21 mouse cellular contexts compared by ENCODE assay signal in the genomic region with DNA sequence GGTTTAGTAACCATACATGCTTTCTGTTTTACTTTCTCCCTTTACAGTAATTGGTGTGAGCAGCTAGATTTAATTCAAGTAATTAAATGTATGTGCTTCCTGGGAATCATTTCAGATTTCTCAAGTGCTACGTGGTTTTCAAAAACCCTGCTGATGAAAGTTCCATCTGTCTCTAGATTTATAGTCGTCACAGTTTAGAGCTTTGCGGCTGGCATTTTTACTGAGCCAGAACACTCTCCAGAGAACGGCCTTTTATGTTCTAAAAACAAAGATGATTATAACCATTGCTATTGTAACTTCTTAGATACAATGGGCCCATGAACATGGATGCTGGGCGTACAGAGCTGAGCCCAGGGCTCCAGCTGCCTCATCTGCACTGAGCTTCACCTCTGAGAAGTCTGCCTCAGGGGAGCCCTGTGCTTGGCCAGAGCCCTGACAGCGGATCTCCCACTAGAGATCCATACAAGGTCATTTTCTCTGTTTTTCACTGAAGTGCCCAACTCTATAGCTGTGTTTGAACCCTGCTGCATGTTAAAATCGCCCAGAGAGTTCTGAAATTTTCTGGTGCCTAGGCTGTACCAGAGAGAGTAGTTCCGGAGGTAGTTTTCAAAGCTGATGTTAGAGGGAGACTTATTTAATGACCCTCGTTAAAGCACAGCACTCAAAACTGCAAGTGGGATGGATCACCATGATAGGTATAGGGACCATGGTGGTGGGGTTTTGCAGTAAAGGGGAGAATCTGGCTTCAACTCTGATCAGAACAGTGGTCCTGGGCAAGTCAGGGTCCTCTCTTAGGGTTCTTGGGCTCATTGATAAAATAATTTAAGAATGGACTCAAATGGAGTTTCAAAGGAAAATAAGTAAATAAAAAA. TPM values are rescaled to one million over a fixed set of nuclear protein-coding genes. Genes with fewer than 3 reads are reported as not detected.
DNase-seq lines count a peak whose midpoint lies in the region; ATAC-seq lines count a peak whose summit lies in the region.
"Had no signal": no experiment of that assay in that cellular context is flagged by ENCODE, and none has a peak within 500 bp of the region (broad histone marks: within the 10 kb centered on the region; RNA-seq: fewer than 3 reads in every experiment).

No protein-coding gene starts in this region.

- peak; percentile 18 for DNase-seq in brain, embryonic 18.5 days (ENCODE audit: low read depth, low spot score)
- DNase-seq in forelimb bud, embryonic 11.5 days (ENCODE audit: low read depth, low spot score), result peak; percentile 38
- DNase-seq in layer of hippocampus, adult 9-10 months (ENCODE audit: low spot score), result no peak
- no peak for DNase-seq in ovary, postnatal 10 days (ENCODE audit: low spot score)
- DNase-seq: adrenal gland, postnatal 14 days; cerebellum, postnatal 14 days; gastrocnemius, postnatal 14 days; heart, postnatal 14 days; kidney, adult 18-20 months; lung, embryonic 14.5 days; right cerebral cortex, postnatal 4 days; thymus, adult 18-20 months had no signal

- no peaks in the 10 kb centered on the region for H3K9me3 ChIP-seq in kidney, embryonic 14.5 days (ENCODE audit: control insufficient read depth, low read length)
- H3K9me3 ChIP-seq in kidney, embryonic 16.5 days (ENCODE audit: low read length), result no peaks in the 10 kb centered on the region
- H3K9me3 ChIP-seq in neural tube, embryonic 13.5 days, result no peaks in the 10 kb centered on the region
- H3K9me3 ChIP-seq: embryonic facial prominence, embryonic 12.5 days; heart, embryonic 10.5 days had no signal

- H3K36me3 ChIP-seq in kidney, embryonic 14.5 days (ENCODE audit: control insufficient read depth, insufficient read depth, low read length), result no peaks in the 10 kb centered on the region
- H3K36me3 ChIP-seq in kidney, embryonic 16.5 days (ENCODE audit: insufficient read depth, low read length), result no peaks in the 10 kb centered on the region
- H3K36me3 ChIP-seq in neural tube, embryonic 13.5 days, result no peaks in the 10 kb centered on the region
- H3K36me3 ChIP-seq: embryonic facial prominence, embryonic 12.5 days; heart, embryonic 10.5 days had no signal

- H3K27ac ChIP-seq in kidney, embryonic 14.5 days (ENCODE audit: low read depth, low read length), result peak overlapping the region; percentile 42; the same call in 1 of the 2 replicates
- no peak overlapping the region for H3K27ac ChIP-seq in kidney, embryonic 16.5 days (ENCODE audit: low read length)
- peak overlapping the region; percentile 57; the same call in 1 of the 2 replicates for H3K27ac ChIP-seq in neural tube, embryonic 13.5 days (replicated peaks)
- H3K27ac ChIP-seq: embryonic facial prominence, embryonic 12.5 days; heart, embryonic 10.5 days; hindbrain, postnatal 0 days had no signal

- no peak overlapping the region for H3K4me2 ChIP-seq in kidney, embryonic 14.5 days (replicated peaks; ENCODE audit: low read depth, low read length)
- H3K4me2 ChIP-seq in kidney, embryonic 16.5 days (replicated peaks; ENCODE audit: low read depth, low read length), result no peak overlapping the region
- no peak overlapping the region for H3K4me2 ChIP-seq in neural tube, embryonic 13.5 days
- H3K4me2 ChIP-seq: embryonic facial prominence, embryonic 12.5 days; lung, embryonic 14.5 days had no signal

- ATAC-seq in kidney, embryonic 14.5 days (ENCODE audit: low FRiP score, low TSS enrichment), result 0 out of 2 replicates have a peak, but pooled peaks have one; percentile 49
- ATAC-seq in kidney, embryonic 16.5 days (ENCODE audit: low FRiP score, low TSS enrichment), result no peak
- peak; percentile 84 for ATAC-seq in neural tube, embryonic 13.5 days (ENCODE audit: low read depth)
- ATAC-seq: CD4-positive, CD25-positive, alpha-beta regulatory T cell, adult 4 months; hindbrain, postnatal 0 days had no signal

- no peaks in the 10 kb centered on the region for H3K27me3 ChIP-seq in kidney, embryonic 14.5 days (ENCODE audit: control insufficient read depth, insufficient read depth, low read length)
- H3K27me3 ChIP-seq in kidney, embryonic 16.5 days (ENCODE audit: insufficient read depth, low read length), result no peaks in the 10 kb centered on the region
- H3K27me3 ChIP-seq in neural tube, embryonic 13.5 days, result peaks cover 3% of the 10 kb centered on the region; the same call in 1 of the 2 replicates

- no peaks in the 10 kb centered on the region for H3K4me1 ChIP-seq in kidney, embryonic 14.5 days (ENCODE audit: control insufficient read depth, insufficient read depth, low read length)
- peaks cover 14% of the 10 kb centered on the region; the same call in 1 of the 2 replicates for H3K4me1 ChIP-seq in kidney, embryonic 16.5 days (ENCODE audit: insufficient read depth, low read length)
- H3K4me1 ChIP-seq in neural tube, embryonic 13.5 days (replicated peaks), result peaks cover 30% of the 10 kb centered on the region
- H3K4me1 ChIP-seq: heart, embryonic 10.5 days had no signal

- no peak overlapping the region for H3K9ac ChIP-seq in kidney, embryonic 14.5 days (ENCODE audit: low read depth, low read length)
- no peak overlapping the region for H3K9ac ChIP-seq in kidney, embryonic 16.5 days (replicated peaks; ENCODE audit: low read length)
- H3K9ac ChIP-seq in neural tube, embryonic 13.5 days, result no peak overlapping the region
- H3K9ac ChIP-seq: embryonic facial prominence, embryonic 12.5 days; lung, embryonic 14.5 days had no signal

- H3K4me3 ChIP-seq in kidney, embryonic 14.5 days (ENCODE audit: low read length), result no peak overlapping the region
- no peak overlapping the region for H3K4me3 ChIP-seq in kidney, embryonic 16.5 days (ENCODE audit: low read length)
- H3K4me3 ChIP-seq in neural tube, embryonic 13.5 days, result no peak overlapping the region
- H3K4me3 ChIP-seq: embryonic facial prominence, embryonic 12.5 days; heart, embryonic 10.5 days had no signal

- WGBS in kidney, embryonic 14.5 days, result 25% methylated on average over 9 of the region's 9 CpGs
- 22% methylated on average over 9 of the region's 9 CpGs for WGBS in kidney, embryonic 16.5 days
- 14% methylated on average over 9 of the region's 9 CpGs for WGBS in neural tube, embryonic 13.5 days

RNA-seq across cellular contexts. Expression of gene Dnah14, which starts 15.2 kb away (rescaled TPM):
- polyA plus RNA-seq in kidney, embryonic 14.5 days (2014; fragmentation: Nextera tagmentation; extraction: Ambion mirVana), result 1.8 and 1.9 TPM in 2 replicates
- polyA plus RNA-seq in kidney, embryonic 16.5 days (2015; fragmentation: Nextera tagmentation; extraction: Ambion mirVana), result 0.91 and 1.3 TPM in 2 replicates
- 0.47 and 0.85 TPM in 2 replicates for polyA plus RNA-seq in neural tube, embryonic 13.5 days (2015; fragmentation: Nextera tagmentation; extraction: Ambion mirVana)
- polyA plus RNA-seq: liver, adult 2 months had no signal

RNA-seq across cellular contexts. Expression of gene Ccdc121, which starts 49.9 kb away (rescaled TPM):
- 0.19 and 0.39 TPM in 2 replicates for polyA plus RNA-seq in kidney, embryonic 14.5 days (2014; fragmentation: Nextera tagmentation; extraction: Ambion mirVana)
- polyA plus RNA-seq in kidney, embryonic 16.5 days (2015; fragmentation: Nextera tagmentation; extraction: Ambion mirVana), result 0.14 and 0.22 TPM in 2 replicates
- polyA plus RNA-seq in neural tube, embryonic 13.5 days (2015; fragmentation: Nextera tagmentation; extraction: Ambion mirVana), result not detected in 2 replicates
- polyA plus RNA-seq: CD4-positive, CD25-positive, alpha-beta regulatory T cell, adult 4 months; heart, embryonic 10.5 days; large intestine, adult 2 months; liver, adult 2 months had no signal

Comparison
In these comparisons a context has a peak if more than half of its experiments do, and no peak if none do; other contexts are left out.
1. DNase-seq: peak in brain, embryonic 18.5 days (single experiment) and forelimb bud, embryonic 11.5 days (single experiment); none in layer of hippocampus, adult 9-10 months (single experiment) and ovary, postnatal 10 days (single experiment).